Mouse (Mus musculus) MEL (cell line): ENCODE results near the gene Taf1a. TPM values are rescaled to one million over a fixed set of nuclear protein-coding genes. Genes with fewer than 3 reads are reported as not detected.
A peak's percentile ranks its signal among the peaks of the same experiment; 100 is the strongest.

Experiments
- DNase-seq: peaks from one replicate; pipeline ENCODE4 v3.0.0; 2011; ENCODE audit warnings: low read depth, low spot score
- H3K27ac ChIP-seq: 2 replicates; pipeline ENCODE4 v1.5.1; 2012; ENCODE audit warnings: low read depth, mild to moderate bottlenecking, control low read depth, low read length, moderate library complexity; ENCODE audit not compliant: control insufficient read depth
- H3K27me3 ChIP-seq, 2 experiments: fragments of 150-350 bp in 1 of 2; sonication (generic) in 1 of 2; 2 replicates each; pipeline ENCODE4 v1.6.1; 2012; ENCODE audit warnings: low read length in 2 of 2, mild to moderate bottlenecking in 2 of 2, improper control_type of control experiment in 1 of 2, moderate library complexity in 1 of 2; ENCODE audit not compliant: insufficient read depth in 2 of 2, control insufficient read depth in 1 of 2
- H3K36me3 ChIP-seq, 2 experiments: 2 replicates each; pipeline ENCODE4 v1.6.1; 2012 to 2014; ENCODE audit warnings: low read length in 2 of 2, improper control_type of control experiment in 1 of 2, inconsistent platforms in 1 of 2, mild to moderate bottlenecking in 1 of 2; ENCODE audit not compliant: insufficient read depth in 2 of 2, control insufficient read depth in 1 of 2
- H3K4me1 ChIP-seq, 2 experiments: fragments of 150-350 bp in 1 of 2; sonication (generic) in 1 of 2; 2 replicates each; pipeline ENCODE4 v1.6.1; 2012; ENCODE audit warnings: low read length in 2 of 2, improper control_type of control experiment in 1 of 2, mild to moderate bottlenecking in 1 of 2; ENCODE audit not compliant: insufficient read depth in 2 of 2, control insufficient read depth in 1 of 2
- H3K4me3 ChIP-seq, 2 experiments: fragments of 150-350 bp in 1 of 2; sonication (generic) in 1 of 2; 2 replicates each; pipeline ENCODE4 v1.5.1; 2012; ENCODE audit warnings: low read depth in 2 of 2, low read length in 2 of 2, mild to moderate bottlenecking in 2 of 2, moderate library complexity in 2 of 2, control low read depth in 1 of 2, improper control_type of control experiment in 1 of 2; ENCODE audit not compliant: control insufficient read depth in 1 of 2, insufficient read depth in 1 of 2
- H3K79me2 ChIP-seq: 2 replicates; pipeline ENCODE4 v1.6.1; 2012; ENCODE audit warnings: mild to moderate bottlenecking, low read length, moderate library complexity; ENCODE audit not compliant: control insufficient read depth, poor library complexity, insufficient read depth
- H3K9ac ChIP-seq: 2 replicates; pipeline ENCODE4 v1.6.1; 2012; ENCODE audit warnings: low read depth, mild to moderate bottlenecking, control low read depth, low read length, moderate library complexity; ENCODE audit not compliant: control insufficient read depth, poor library complexity, severe bottlenecking
- H3K9me3 ChIP-seq: fragments of 150-350 bp; sonication (generic); replicated peaks from 2 replicates; pipeline ENCODE4 v1.6.1; 2012; ENCODE audit warnings: mild to moderate bottlenecking, low read length, improper control_type of control experiment, moderate library complexity; ENCODE audit not compliant: insufficient read depth
- E2F4 ChIP-seq: IDR thresholded peaks from 2 replicates; pipeline ENCODE4 v1.6.1; 2011; ENCODE audit warnings: low read depth, low read length, improper control_type of control experiment, borderline replicate concordance
- ELF1 ChIP-seq: IDR thresholded peaks from 2 replicates; pipeline ENCODE4 v1.6.1; 2014; ENCODE audit warnings: low read depth, mild to moderate bottlenecking, inconsistent platforms, low read length, improper control_type of control experiment, moderate library complexity
- EP300 ChIP-seq, 2 experiments: IDR thresholded peaks; 2 replicates each; pipeline ENCODE4 v1.6.1; 2011; ENCODE audit warnings: improper control_type of control experiment in 2 of 2, low read length in 2 of 2, low read depth in 1 of 2, mild to moderate bottlenecking in 1 of 2
- ETS1 ChIP-seq: IDR thresholded peaks from 2 replicates; pipeline ENCODE4 v1.6.1; 2012; ENCODE audit warnings: low read depth, mild to moderate bottlenecking, inconsistent platforms, low read length, improper control_type of control experiment, moderate library complexity
- GATA1 ChIP-seq: IDR thresholded peaks from 2 replicates; pipeline ENCODE4 v1.6.1; 2011; ENCODE audit warnings: low read depth, low read length, improper control_type of control experiment
- HCFC1 ChIP-seq: IDR thresholded peaks from 2 replicates; pipeline ENCODE4 v1.6.1; 2012; ENCODE audit warnings: low read depth, mild to moderate bottlenecking, inconsistent platforms, low read length, improper control_type of control experiment, moderate library complexity
- JUND ChIP-seq: IDR thresholded peaks from 2 replicates; pipeline ENCODE4 v1.6.1; 2011; ENCODE audit warnings: low read depth, mild to moderate bottlenecking, improper control_type of control experiment, low read length
- MAZ ChIP-seq: IDR thresholded peaks from 2 replicates; pipeline ENCODE4 v1.6.1; 2012; ENCODE audit warnings: low read depth, mild to moderate bottlenecking, inconsistent platforms, low read length, improper control_type of control experiment
- MYB ChIP-seq: IDR thresholded peaks from 2 replicates; pipeline ENCODE4 v1.6.1; 2011; ENCODE audit warnings: mild to moderate bottlenecking, low read depth, low read length, improper control_type of control experiment
- NELFE ChIP-seq: IDR thresholded peaks from 2 replicates; pipeline ENCODE4 v1.6.1; 2011; ENCODE audit warnings: low read depth, low read length, improper control_type of control experiment
- NRF1 ChIP-seq: IDR thresholded peaks from 2 replicates; pipeline ENCODE4 v1.6.1; 2014; ENCODE audit warnings: low read depth, mild to moderate bottlenecking, inconsistent platforms, low read length, improper control_type of control experiment, moderate library complexity; ENCODE audit not compliant: poor library complexity, insufficient read depth, severe bottlenecking
- POLR2AphosphoS5 ChIP-seq: IDR thresholded peaks from 2 replicates; pipeline ENCODE4 v1.6.1; 2012; ENCODE audit warnings: low read depth, borderline replicate concordance, mild to moderate bottlenecking, inconsistent platforms, low read length, moderate library complexity, mixed read lengths
- RAD21 ChIP-seq: IDR thresholded peaks from 2 replicates; pipeline ENCODE4 v1.6.1; 2011; ENCODE audit warnings: mild to moderate bottlenecking, low read depth, low read length, improper control_type of control experiment
- SMC3 ChIP-seq: IDR thresholded peaks from 2 replicates; pipeline ENCODE4 v1.6.1; 2011; ENCODE audit warnings: low read depth, low read length, improper control_type of control experiment
- TBP ChIP-seq: IDR thresholded peaks from 2 replicates; pipeline ENCODE4 v1.8.0; 2011; ENCODE audit warnings: low read depth, low read length, improper control_type of control experiment
- TCF12 ChIP-seq: IDR thresholded peaks from 2 replicates; pipeline ENCODE4 v1.6.1; 2014; ENCODE audit warnings: low read depth, mild to moderate bottlenecking, inconsistent platforms, low read length, improper control_type of control experiment, moderate library complexity
- USF2 ChIP-seq, 2 experiments: IDR thresholded peaks; 2 replicates each; pipeline ENCODE4 v1.6.1; 2011 to 2012; ENCODE audit warnings: improper control_type of control experiment in 2 of 2, low read length in 2 of 2, borderline replicate concordance in 1 of 2, inconsistent platforms in 1 of 2, low read depth in 1 of 2, mild to moderate bottlenecking in 1 of 2; ENCODE audit not compliant: insufficient read depth in 1 of 2
- ZKSCAN1 ChIP-seq: IDR thresholded peaks from 2 replicates; pipeline ENCODE4 v1.6.1; 2012; ENCODE audit warnings: low read depth, mild to moderate bottlenecking, inconsistent platforms, low read length, improper control_type of control experiment, moderate library complexity
- ZNF384 ChIP-seq: IDR thresholded peaks from 2 replicates; pipeline ENCODE4 v1.6.1; 2012; ENCODE audit warnings: low read depth, mild to moderate bottlenecking, inconsistent platforms, low read length, improper control_type of control experiment
- polyA plus RNA-seq, 2 experiments: library from polyadenylated mRNA; stranded (reverse) in 1 of 2; unstranded in 1 of 2; fragments of >175 nt in 1 of 2; fragments of >200 nt in 1 of 2; gene quantifications; 2 replicates each; pipeline versions ENCODE4 v1.2.1 to v1.2.4; 2012; ENCODE audit warnings: low replicate concordance in 2 of 2, low read depth in 1 of 2; ENCODE audit not compliant: insufficient read length in 2 of 2, insufficient read depth in 1 of 2, missing spikeins in 1 of 2
- total RNA-seq: library from RNA; depleted of rRNA; stranded (reverse); fragments of 300-350 nt; gene quantifications from 2 replicates; pipeline ENCODE4 v1.2.3, GENCODE M21; 2012

Taf1a gene
- total and polyA plus RNA-seq, 3 experiments: 21.5 to 23.8 TPM; not detected in 1

DNA sequence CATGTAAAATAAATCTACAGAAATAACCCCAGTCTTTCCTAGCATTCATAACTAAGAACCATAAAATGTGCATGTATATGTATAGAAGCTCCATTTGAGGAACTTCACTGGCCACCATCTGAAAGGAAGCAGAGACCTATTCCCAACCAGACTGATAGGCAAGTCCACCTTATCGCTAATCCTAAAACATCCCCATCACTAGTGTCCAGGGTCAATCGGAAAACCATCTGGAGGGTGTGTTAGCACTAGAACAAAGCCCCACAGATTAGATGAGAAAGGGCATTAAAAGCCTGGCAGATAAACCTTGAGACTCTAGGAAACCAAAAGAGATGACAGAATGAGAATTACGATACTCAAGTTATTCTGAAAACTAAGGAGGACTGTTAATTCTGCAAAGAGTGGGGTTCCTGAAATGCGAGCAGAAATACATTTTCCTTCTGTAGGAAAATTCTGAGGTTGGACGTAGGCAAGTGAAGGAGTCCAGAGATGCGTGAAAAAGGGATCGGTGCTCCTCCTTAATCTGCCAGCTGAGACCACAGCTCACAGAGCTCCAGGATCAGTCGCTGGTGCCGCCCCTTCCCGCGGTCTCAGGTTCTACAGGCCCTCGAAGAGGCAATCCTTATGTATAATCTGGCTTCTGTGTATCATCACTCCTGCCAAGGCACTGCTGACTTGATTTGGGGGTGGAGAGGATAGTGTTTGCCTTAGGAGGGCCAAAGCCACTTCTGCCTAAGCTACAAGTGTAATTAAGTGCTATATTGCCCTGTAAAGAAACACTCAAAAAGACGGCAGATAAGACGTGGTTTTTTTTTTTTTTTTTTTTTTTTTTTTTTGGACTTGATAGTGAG lies 25.8 kb upstream of the Taf1a start:
- Histone ChIP-seq H3K27me3 (no peaks in the 10 kb centered on the region), H3K9me3 (no peaks in the 10 kb centered on the region), H3K4me3 (no peak overlapping the region), H3K4me1 (peaks cover 3 to 18% of the 10 kb centered on the region in 2 experiments; a peak in 3 of 4 replicates), H3K79me2 (no peaks in the 10 kb centered on the region)
- DNase-seq: no peak
- no peak for TF ChIP-seq GATA1
- no peak for TF ChIP-seq RAD21
- peak; percentile 93 for TF ChIP-seq ZNF384
- TF ChIP-seq, all 39 proteins: peak for 1
- peaks cover 0 to 21% of the 10 kb centered on the region in 2 experiments; a peak in 2 of 4 replicates for H3K36me3 ChIP-seq
- H3K27ac ChIP-seq: peak overlapping the region; percentile 25
- no peak overlapping the region for H3K9ac ChIP-seq

GRCm38 (mm10) chr1:183363577-183363867 lies 25.3 kb upstream of the Taf1a start:
- Histone ChIP-seq H3K27ac (no peak overlapping the region), H3K4me1 (peaks cover 3 to 20% of the 10 kb centered on the region in 2 experiments; a peak in 3 of 4 replicates), H3K27me3 (no peaks in the 10 kb centered on the region), H3K9me3 (no peaks in the 10 kb centered on the region), H3K36me3 (peaks cover 0 to 22% of the 10 kb centered on the region in 2 experiments; a peak in 2 of 4 replicates), H3K9ac (no peak overlapping the region), H3K4me3 (no peak overlapping the region), H3K79me2 (no peaks in the 10 kb centered on the region)
- TF ChIP-seq ZKSCAN1 (no peak), ZNF384 (no peak), MAZ (no peak), ELF1 (no peak), SMC3 (no peak), EP300 (IDR thresholded peaks at IDR 0.05; ENCODE audit: low read depth in 1 of 2, low read length in 2 of 2) (no peak), POLR2AphosphoS5 (no peak), ETS1 (no peak), TBP (no peak), HCFC1 (no peak), JUND (no peak), NELFE (no peak), MYB (no peak), TCF12 (no peak), USF2 (IDR thresholded peaks at IDR 0.05; ENCODE audit: borderline replicate concordance in 1 of 2, insufficient read depth in 1 of 2, low read depth in 1 of 2, low read length in 2 of 2) (no peak), NRF1 (no peak), E2F4 (no peak)
- no peak for DNase-seq
